Mouse (Mus musculus) urinary bladder, postnatal 4 days (tissue): ENCODE measurements around the gene B430305J03Rik.

Source experiments
- DNase-seq, 2 experiments: peaks; one replicate each; pipeline ENCODE4 v3.0.0; 2021 to 2022; ENCODE audit warnings: low spot score in 2 of 2

The B430305J03Rik gene

DNA sequence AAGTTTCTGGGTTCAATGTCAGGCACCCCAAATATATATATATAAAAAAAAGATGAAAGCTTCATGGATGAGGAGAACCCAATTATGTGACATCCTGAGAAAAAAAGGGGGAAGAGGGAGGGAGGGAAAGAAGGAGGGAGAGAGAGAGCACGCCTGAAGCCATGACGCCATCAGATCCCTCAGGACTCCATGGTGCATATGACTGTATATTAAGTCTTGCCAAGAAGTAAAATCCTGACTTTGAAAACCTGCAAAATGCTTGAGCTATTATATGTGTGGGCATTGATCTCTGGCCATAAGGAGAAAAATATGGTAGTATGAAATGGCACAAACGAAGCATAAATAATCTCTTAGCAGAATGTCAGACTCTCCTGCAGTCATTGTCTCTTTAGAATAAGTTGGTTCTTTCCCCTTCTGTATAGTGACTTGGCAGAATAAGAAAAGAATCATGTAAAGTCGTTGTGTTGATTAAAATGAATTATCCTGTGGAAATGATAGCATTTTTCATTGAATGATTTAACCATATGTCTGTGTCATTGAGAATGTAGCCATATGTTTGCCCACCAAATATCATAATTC lies 17.6 kb downstream of the B430305J03Rik start:
- no peak for DNase-seq

DNA sequence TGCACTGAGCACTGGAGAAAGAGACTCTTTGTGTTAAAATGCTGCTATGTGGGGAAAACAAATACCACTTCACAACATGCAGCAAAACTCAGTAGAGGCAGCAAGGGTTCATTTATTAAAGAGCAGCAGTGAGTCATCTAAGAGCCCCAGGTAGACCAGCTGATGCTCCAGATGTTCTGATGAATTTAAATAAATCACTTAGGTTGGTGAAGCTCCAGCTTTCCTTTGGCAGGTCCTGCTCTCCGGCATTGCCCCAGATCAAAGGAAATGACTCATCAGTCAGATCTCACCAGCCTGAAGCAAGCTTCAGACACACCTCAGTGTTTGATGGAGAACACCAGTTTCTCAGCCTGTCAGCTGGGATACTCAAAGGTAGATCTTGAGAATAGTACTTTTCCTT lies 20.1 kb downstream of the B430305J03Rik start:
- no peak for DNase-seq

DNA sequence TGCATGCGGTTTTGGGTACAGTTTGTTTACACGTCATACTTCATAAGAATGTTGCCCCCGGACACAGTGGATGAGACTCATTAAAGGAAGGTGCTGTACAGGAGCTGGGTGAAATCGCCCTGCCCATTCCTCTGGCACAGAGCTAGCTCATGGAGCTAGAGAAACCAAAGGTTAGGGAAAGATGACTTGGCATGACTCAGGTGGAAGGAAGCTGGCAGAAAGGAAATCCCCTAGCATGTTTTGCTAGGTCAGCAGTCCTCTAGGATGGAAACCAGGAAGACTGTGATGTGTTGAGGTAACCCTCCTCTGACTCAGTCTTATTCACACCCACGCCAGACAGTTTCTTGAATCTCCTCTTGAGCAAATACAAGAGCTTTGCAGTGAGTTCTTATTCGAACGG lies 21.7 kb downstream of the B430305J03Rik start:
- no peak for DNase-seq

DNA sequence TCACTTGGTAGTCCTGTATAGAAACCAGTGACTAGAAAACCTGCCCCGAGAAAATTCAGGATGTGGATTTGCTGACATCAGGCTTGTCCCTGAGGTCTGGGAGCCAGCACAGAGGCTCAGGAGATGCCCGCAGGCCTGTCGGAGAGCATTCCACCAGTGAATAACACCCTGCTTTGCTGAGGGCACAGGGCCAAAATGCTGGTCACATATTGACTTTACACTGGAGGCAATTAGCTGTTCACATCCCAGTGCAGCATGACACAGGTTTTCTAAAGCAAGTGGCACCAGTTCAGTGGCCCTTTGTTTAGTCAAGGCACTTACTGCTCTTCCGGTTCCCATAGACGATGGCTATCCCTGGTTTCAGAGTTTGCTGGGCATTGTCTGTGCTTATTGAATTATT lies 25.4 kb downstream of the B430305J03Rik start:
- DNase-seq = no peak

DNA sequence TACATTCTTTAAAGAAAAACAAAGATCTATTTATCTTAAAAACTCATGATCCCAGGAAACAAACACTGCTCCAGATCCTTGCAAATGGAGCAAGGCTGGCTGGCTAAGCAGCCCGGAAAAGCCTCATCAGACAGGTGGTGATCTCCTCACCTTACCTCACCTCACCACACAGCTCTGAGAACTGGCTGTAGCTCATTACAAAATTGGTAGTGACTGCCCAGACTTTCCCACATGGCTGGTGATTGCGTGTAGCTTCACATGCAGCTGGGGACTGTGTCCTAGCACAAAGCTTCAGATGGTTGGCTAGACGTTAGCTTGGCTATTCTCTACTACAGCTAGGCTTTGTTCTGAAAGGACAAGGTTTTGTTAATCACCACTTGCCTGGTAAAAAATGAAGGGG lies 28.5 kb downstream of the B430305J03Rik start:
- DNase-seq = no peak

DNA sequence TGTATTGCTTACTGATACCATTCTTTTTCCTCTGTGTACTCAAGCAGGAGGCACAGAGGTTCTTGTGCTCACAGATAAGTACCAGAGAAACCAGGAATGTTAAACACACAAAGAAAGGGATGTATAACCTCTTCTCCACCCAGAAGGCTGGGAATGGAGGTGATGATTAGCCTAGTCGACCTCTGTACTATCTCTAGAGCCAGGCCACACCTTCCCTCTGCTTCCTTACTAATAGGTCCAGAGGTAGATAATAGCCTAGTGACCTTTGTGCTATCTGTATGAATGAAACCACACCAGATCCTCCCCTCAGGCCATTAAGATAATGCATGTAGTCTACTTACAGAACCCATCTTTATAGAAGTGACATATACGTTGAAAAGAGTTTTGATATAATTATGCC lies 29.5 kb downstream of the B430305J03Rik start:
- no peak for DNase-seq

DNA sequence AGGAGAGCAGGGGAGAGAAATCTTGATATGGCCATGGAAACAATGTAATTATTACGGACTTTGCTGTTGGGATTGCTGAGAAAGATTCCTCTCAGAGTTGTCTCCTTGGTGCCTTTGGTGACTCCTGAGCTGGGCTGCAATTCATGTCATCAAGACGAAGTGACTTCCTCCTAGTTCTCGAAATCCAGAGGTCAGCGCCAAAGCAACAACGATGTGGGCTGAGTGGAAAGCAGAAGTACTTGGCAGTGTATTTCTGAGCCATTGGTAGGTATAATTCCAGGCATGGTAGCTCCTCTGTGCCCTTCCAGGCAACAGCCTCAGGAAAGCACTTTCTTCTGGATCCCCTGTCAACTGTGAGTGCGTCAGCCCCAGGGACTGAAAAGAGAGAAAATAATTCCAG lies 44.1 kb downstream of the B430305J03Rik start:
- DNase-seq = no peak

DNA sequence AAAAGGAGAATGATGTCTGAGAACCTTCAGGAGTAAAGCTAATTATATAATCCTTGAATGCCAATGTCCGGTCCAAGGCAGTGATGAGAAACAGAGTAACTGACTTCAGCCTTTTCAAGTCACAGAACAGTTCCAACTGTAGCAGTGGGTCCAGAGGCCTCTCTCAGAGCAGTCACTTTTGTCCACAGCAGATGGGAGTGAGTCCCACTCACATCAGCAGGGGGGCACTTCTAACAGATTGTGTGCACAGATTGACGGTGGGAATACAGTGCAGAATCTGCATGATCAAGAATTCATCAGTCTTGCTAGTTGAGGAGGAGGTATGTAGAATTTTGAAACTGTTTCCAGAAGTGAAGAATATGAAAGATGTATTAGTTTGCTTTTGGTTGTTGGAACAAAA lies 45.7 kb downstream of the B430305J03Rik start:
- no peak for DNase-seq

DNA sequence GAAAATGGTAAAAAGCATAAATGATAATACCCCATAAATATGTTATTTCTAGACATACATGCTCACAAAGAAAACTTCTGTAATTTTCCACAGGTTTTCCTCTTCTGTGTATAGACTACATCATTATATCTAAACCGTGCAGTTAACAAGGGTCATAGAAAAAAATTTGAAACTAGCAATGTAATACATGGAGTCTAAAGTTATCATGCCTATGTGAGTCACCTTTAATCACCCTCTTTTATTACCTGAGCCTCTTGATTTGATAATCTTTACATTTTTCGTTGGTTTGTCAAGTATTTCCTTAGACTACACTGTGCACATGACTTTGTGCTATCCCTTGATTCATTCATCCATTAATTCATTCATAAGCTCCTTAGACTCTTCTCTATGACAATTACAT lies 50.7 kb downstream of the B430305J03Rik start:
- DNase-seq = no peak
